Mouse (Mus musculus): Measurements from ENCODE around the gene Amigo3.
A peak's percentile ranks its signal among the peaks of the same experiment; 100 is the strongest.

The Amigo3 gene

DNA sequence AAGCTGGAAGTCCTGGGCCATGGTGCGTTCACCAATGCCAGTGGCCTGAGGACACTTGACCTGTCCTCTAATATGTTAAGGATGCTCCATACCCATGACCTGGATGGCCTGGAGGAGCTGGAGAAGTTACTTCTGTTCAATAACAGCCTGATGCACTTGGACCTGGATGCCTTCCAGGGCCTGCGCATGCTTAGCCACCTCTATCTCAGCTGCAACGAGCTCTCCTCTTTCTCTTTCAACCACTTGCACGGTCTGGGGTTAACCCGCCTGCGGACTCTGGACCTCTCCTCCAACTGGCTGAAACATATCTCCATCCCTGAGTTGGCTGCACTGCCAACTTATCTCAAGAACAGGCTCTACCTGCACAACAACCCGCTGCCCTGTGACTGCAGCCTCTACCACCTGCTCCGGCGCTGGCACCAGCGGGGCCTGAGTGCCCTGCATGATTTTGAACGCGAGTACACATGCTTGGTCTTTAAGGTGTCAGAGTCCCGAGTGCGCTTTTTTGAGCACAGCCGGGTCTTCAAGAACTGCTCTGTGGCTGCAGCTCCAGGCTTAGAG is 786 bp downstream of the Amigo3 start:
- DNase-seq, result peak; percentile 50

DNA sequence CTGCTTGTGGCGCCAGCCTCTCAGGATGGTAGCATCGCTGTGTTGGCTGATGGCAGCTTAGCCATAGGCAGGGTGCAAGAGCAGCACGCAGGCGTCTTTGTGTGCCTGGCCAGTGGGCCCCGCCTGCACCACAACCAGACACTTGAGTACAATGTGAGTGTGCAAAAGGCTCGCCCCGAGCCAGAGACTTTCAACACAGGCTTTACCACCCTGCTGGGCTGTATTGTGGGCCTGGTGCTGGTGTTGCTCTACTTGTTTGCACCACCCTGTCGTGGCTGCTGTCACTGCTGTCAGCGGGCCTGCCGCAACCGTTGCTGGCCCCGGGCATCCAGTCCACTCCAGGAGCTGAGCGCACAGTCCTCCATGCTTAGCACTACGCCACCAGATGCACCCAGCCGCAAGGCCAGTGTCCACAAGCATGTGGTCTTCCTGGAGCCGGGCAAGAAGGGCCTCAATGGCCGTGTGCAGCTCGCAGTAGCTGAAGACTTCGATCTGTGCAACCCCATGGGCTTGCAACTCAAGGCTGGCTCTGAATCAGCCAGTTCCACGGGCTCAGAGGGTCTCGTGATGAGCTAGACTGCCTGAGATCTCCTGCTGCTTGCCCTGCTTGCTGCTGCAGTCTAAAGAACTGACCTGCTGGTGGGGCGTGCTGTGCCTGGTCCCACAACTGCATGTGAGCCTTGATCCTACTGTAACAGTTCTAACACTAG is 1.5 kb downstream of the Amigo3 start:
- peak; percentile 36 for DNase-seq

DNA sequence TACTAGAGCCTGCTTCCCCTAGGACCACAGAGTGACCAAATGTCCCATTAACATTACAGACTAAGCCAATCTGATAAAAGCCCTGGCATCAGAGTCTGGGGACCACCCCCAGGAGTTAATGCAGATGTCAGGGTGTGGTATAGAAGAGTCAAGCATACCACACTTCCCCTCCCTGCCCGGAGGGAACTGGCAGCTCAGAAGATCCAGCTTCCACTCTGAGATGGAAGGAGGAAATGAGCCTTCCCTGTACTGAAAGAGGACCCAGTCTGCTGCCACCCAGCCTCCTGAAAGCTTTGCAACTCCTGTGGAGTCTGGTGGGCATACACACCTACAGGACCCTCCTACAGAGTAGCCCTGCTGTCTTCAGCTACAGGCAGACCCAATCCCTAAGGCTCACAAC is 2.1 kb downstream of the Amigo3 start:
- no peak for DNase-seq

DNA sequence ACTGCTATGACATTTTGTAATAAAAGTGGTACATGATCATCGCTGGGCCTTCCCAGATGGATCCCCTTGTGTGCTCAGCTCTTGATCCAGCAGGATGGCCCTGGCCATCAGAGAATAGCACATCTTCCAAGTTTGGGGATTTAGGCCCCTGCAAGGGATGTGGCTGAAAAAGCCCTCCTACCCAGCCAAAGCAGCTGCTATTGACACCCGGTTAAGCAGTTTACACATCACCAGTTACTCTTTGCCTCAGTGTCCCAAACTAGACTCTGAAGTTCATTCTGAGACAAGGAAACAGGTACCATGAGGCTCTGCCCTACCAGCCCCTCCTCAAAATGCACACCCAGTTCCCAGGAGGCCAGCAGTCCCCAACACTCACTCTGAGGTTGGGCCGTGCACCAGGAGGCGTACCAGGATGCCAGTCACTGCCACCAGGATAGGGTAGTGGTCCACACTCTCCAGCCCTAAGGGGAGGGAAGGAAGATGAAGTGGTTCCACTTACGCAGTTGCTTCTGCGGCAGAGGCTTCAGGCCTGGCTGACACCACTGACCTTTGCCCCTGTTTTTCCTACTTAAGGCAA is 2.8 kb downstream of the Amigo3 start:
- DNase-seq, result peak; percentile 18

DNA sequence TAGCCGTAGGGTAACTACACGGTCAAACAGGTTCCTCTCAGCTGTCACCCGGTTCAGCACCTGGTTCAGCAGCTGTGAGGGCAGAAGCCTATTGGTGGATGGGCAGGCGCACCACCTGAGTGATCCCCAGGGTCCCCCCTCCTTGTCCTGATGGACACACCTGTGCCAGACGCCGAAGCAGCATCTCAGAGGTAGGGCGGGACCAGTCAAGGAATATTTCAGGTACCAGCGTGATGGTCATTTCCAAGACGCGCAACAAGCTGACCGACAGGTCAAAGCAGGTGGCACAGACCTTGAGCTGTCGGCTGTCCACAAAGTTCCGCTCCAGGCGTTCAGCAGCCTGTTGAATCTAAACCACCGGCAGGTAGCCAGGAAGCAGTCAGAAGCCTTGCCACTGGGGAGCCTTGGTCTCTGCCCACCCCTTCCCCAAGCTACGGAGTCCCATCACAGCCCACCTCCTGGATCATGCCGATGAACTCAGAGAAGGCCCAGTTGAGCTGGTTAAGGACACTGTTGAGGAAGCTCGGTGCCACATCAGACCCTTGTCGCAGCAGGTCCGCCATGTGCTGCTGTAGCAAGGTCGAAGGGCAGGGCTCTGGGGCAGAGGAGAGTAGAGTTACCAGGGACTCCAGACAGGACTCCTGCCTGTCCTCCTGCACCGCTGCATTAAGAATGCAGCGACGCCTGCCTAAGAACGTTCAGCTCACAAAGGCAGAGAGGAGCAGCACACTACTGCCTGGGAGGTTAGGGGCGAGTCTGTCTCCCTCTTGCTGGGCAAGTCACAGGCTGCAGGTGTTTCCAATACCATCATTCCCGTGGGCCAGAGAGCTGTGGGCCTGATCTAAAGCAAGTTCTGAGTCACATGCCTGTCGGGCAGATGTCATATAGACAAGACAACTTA is 3.7 kb downstream of the Amigo3 start:
- peak; percentile 34 for DNase-seq

DNA sequence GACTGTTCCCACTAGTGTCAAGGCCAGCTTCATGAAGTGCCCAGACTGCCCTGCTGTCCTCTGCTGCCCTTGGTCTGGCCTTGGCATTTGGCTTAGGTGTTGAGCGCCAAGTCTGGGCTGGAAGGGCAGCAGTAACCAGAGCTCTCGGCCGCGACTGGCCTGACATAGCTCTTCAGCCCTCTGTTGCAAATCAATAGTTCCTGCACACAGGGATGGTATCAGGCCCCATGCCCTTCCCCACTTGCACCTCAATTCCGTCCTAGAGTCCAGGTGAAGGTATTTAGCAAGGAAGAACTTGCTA is 4.3 kb downstream of the Amigo3 start:
- DNase-seq, result peak; percentile 14

DNA sequence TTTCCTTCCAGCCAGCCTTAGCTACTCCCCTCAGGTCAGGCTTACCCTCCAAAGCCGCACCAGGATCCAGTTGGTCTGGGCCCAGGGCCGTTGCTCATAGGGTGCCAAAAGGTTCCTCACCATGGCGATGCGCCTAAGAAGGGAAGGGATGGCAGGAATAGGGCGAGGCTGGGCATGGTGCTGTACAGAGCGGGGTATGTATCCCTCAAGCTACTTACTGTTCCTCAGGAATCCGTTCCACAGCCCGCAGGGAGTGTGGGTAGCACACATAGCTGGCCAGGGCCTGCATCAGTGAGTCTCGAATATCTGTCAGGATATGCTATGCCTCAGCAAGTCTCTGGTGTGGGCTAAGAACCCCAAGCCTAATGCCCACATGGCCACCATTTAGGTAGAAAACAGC is 5.3 kb downstream of the Amigo3 start:
- peak; percentile 32 for DNase-seq

DNA sequence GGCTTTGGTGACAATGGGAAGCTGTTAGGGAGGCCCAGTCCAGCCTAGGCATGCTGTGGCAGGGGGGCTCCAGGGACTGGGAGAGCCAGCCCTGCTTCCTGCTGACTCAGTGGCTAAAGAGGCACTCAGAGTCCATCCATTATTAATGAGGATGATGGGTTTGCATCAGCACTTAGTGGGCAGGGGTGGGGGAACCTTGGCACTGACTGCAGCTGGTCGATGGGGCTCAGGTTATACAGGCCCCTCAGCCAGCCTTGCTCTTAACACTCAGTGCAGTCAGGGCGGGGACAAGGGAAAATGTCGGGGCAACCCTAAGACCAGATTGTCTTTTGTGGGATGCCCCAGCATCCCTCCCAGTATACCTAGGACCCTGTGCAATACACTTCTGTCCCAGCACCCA is 9.2 kb downstream of the Amigo3 start:
- DNase-seq, result peak; percentile 38

DNA sequence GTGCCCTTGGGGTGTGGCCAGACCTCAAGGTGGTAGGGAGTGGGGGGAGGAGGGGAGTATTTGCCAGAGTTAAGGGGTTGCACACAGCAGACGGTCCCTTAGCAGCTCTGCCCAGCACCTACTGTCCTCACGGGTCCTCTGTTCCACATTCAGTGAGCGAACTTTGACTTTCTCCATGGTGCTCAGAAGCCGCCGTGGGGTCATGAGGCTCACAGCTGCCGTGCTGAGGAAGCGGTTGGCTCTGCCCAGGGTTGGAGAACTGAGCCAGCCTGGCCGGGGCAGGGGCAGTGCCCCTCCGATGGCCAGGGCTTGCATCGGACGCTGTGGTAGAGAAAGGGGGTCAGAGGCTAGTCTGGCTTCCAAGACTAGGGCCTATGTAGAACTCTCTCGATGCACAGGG is 10.4 kb downstream of the Amigo3 start:
- peak; percentile 49 for DNase-seq

DNA sequence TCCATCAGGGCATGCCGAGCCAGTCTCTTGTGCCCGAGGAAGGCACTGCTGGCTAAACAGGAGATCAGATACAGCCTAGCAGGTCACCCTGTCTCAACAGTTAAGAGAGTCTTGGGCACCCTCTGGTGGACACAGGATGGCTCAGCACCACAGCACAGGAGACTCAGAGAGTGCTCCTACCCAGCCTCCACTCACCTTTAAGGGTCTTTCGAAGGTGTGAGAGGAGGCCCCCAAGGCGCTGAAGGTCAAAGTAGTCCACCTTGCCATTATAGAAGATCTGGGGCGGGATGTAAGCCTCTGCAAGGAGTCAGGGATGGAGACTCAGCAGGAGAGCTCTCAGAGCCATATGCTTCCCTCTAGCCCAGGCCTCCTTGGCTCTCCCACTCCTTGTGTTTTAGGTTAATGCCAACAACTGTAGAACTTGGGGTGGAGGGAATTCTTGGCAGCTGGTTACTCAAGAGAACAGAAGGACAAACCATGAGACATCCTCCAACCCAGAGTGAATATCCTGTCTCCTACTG is 12.6 kb downstream of the Amigo3 start:
- DNase-seq, result peak; percentile 88

DNA sequence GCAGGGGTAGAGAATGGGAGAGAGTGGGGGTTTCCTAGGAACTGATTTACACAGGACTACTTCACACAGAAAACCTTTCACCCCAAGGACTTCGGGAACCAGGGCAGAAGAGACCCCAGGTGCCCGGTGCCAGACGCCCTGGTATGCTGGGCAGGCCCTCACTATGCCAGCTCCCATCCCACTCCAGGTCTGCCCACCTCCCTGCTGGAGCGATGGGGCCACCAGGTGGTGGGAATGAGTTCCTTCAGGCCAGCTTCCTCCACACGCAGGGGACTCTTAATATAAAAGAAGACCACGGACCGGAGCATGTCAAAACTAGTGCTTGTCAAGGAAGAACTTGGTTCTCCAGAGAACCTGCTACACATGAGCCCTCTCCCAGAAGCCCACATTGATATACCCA is 14.2 kb downstream of the Amigo3 start:
- DNase-seq, result peak; percentile 64

DNA sequence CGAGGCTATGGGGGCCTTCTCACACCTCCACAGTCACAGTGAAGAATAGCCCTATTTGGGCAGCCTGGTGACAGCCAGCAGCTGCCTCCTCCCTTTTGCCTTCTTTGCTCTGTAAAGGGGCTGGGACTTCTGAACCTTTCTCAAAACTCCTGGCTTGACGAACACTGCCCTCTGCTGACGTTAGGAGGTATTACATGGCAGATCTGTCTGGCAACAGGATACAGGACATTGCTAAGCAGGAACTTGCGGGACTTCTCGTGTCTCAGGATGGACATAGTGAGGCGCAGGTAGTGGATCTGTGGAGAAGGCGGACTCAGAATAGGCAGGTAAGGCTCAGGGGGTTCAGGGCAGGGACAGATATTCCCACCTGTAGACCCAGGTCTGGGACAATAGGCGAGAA is 14.9 kb downstream of the Amigo3 start:
- DNase-seq, result peak; percentile 88

DNA sequence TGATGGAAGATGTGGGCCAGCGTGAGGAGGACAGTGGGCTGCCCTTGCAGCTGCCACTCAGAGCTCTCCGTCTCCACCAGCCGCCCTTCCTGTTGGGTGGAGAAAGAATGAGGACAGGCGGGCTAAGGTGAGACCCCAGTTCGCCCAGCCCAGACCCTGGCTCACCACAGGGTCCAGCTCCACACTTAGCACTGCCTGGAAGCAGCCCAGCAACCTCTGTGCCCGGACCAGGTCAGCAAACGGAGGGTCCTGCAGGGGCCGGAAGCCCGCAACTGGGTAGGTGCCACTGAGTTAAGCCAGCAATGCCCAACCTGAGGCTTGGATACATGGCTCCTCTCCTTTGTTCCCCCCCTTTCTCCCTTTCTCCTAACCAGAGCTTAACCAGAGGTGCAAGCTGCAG is 16.0 kb downstream of the Amigo3 start:
- DNase-seq, result peak; percentile 61

DNA sequence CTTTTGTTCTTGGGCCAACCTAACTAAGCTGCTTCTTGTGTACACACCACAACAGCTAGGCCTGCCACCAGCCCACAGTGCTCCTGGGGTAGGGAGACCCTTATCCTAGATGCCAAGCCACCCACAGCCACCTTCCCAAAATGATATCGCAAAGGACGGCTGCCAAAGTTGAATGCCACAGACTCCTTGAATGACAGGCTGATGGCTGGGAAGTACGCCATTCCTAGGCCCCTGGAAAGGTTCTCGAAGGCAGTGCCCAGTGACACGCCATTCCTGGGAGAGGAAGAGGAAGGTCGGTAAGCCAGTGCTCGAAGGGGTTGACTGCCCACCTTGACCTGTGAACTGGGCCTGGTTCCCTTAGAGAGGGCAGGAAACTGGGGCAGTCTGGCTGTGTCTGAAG is 16.6 kb downstream of the Amigo3 start:
- DNase-seq, result peak; percentile 60

DNA sequence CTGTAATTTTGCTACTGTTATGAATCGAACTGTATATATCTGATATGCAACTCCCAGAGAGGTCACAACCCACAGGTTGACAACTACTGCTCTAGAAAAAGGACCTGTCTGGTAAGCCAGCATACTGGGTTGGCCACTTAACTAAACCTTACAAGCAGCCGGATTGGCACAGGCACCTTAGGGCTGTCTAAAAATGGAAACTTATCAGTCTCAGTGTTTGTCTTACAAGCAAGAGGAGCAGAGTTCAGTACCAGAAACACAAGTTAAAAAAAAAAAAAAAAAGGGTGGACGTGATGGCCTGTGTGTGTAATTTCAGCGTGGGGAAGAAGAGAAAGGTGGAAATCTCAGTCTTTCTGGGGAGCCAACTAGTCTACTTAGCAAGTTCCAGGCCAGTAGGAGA is 18.8 kb downstream of the Amigo3 start:
- no peak for DNase-seq

DNA sequence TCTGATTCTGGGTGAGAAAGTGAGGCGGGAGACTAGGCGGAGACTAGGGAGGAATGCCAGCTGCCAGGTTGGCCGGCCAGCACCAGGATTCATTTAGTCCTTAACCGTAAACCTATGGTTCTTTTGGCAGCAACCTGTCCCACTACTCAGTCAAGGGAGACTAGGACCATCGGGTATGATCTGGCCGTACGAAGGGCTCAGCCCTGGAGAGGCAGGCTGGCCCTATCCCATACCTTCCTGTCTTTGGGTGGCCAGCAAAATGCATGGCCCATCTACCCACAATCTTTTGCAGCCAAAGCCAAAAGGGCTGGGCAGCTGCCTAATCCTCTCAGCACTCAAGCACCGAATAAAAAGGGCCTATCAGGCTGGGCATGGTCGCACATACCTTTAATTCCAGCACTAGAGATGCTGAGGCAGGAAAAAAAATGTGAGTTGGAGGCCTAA is 19.5 kb downstream of the Amigo3 start:
- DNase-seq, result peak; percentile 77

DNA sequence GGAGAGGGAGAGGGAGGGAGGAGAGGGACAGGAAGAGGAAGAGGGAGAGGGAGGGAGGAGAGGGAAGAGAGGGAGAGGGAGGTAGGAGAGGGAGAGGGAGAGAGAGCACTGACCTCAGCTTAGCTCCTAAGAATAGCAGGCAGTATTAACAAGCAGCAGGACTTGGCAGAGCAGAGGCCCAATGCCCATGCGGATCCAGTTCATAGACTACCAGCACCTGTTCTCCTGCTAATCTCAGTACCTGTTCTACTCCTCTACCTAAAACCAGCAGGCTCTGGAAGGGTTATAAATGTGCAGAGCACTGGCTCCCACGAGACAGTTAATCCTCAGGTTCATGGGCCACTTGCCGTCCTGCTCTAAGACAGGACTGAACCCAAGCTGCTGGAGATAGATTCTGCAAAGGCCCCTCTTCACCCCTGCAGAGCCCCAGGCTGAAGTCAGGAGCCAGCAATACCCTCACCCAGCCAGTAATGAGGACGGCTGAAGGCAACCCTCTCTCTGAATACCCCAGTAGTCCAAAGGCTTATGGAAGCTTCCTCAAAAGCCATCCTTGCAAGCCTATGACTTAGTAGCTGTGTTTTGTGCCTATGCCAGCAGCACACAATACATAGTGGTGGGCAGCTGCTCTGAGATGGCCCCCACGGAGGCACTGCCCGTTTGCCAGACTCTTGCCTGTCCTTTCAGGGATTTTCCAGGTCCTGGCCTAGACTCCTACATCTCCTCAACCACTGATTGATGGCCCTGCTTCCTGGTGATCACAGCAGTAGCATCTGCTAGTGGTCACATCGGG is 20.4 kb downstream of the Amigo3 start:
- DNase-seq, result peak; percentile 96

DNA sequence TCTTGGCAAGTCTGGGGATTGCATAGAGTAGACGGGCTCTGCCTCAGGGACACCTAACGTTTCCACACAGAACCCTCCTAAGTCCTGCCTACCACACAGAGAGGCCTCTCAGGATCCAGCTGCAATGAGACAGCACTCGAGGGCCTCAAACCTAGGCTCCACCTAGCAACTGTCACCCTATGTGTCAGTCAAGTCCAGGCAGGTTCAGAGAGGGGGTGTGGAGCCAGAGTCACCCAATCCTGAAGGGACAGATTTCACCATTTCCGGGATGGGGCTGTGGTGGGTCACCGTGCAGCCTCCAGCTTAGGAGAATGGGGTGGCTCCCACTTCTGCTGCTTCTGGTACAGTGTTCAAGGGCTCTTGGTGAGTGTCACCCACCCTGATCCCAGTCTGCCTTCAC is 27.2 kb downstream of the Amigo3 start, which contains the start of gene Mst1:
TSS of gene Mst1 (plus strand) at position 269 of the 400 bp plus-strand sequence.
- DNase-seq, result no peak

DNA sequence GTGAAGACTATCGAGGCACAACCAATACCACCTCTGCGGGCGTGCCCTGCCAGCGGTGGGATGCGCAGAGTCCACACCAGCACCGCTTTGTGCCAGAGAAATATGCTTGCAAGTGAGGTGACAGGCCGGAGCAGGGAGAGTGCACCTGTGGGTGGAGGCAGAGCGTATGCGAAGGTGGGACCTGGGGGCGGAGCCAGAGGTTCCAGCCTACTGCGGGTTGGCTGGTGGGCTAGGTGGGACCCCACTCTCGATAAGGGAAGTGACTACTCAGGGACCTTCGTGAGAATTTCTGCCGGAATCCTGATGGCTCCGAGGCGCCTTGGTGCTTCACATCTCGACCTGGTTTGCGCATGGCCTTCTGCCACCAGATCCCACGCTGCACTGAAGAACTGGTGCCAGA is 29.6 kb downstream of the Amigo3 start:
- DNase-seq, result peak; percentile 66

DNA sequence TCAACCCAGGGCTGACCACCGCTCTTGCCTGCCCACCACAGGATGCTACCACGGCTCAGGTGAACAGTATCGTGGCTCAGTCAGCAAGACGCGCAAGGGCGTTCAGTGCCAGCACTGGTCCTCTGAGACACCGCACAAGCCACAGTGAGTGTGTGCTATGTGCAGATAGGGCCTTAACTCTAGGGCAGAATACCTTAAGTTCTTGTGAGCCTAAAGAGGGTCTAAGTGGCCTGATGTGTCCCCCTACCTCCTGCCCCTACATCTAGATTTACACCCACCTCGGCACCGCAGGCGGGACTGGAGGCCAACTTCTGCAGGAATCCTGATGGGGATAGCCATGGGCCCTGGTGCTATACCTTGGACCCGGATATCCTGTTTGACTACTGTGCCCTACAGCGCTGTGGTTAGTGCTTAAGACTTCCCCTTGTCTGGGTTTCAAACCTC is 30.1 kb downstream of the Amigo3 start, which contains the start of gene Rnf123:
TSS of gene Rnf123 (minus strand) at position 359 of the 444 bp plus-strand sequence.
- no peak for DNase-seq

DNA sequence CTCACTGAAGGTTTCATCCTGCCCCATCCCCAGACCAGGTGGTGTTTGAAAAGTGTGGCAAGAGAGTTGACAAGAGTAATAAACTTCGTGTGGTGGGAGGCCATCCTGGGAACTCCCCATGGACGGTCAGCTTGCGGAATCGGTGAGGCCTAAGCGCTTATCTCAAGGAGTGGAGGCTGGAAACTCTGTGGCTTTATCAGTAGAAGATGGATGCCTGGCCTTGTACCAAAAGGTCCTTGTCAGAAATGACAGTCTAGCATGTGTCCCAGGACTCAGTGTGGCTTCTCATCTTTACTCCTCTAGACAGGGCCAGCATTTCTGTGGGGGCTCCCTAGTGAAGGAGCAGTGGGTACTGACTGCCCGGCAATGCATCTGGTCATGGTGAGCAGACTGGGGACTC is 30.6 kb downstream of the Amigo3 start:
- DNase-seq, result no peak

DNA sequence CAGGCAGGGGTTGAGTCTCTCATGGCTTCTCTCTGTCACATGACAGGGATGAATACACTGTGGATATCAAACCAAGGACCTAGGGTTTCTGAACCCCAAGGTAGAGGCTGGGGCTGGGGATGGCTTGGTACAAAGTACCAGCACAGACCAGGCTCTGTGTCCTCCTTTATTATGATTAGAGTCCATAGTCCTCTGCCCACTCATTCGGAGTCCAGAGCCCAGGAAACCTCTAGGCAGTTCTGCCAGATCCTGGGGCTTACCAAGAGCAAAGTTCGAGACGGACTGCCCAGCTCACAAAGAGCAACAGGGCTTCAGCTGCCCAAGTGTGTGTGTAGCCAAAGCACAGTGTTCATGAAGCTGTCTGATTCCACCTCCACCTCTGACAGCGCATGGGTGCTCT is 32.3 kb downstream of the Amigo3 start:
- no peak for DNase-seq
